Mouse (Mus musculus): Measurements from ENCODE around the gene BC048507.
"Not testable (repeated sequence)": the region's sequence is repeated elsewhere in the genome, so short reads cannot be mapped to it uniquely, and the experiment has no call there.

DNA sequence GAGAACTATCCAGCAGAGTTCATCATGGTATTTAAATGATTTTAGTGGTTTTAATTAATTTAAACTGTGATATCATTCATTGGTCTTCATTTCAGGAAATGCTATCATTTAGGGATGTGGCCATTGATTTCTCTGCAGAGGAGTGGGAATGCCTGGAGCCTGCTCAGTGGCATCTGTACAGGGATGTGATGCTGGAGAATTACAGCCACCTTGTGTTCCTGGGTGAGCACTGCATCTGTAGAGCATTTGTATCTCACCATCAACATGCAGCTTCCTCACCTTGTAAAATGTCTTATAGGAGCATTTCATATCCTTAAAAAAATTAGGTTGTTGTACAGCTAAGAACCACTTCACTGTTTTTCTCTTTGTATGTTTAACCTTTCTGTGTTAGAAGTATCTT lies 30.0 kb upstream of the BC048507 start:
- TF ChIP-seq CTCF (IDR thresholded peaks at IDR 0.05; ENCODE audit: borderline replicate concordance, insufficient read depth, low read length); POLR2A (IDR thresholded peaks at IDR 0.05; ENCODE audit: low read depth, low read length): not testable (repeated sequence)
